Mouse (Mus musculus): Measurements from ENCODE around the gene Pkp4.

DNA sequence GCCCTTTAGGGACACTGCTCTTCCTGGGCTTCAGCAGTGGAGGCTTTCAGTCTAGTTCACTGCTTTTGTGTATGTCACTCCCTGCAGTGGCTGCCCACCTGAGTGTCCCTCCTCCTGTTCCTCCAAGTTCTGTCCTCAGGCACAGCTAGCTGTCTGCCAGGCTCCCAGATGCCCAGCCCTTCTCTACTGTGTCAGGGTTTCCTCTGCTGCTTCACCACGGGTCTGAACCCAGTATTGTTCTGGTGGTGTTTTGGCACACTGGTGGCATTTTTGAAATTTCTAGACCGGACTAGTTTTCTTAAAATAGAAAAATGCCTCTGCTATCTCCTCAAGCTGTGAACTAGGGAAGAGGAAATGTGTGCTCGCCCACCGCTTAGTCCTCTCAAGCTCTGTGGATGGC is 46.6 kb downstream of the Pkp4 start:
- TF ChIP-seq CTCF (IDR thresholded peaks at IDR 0.05) (no peak), EP300 (IDR thresholded peaks at IDR 0.05) (no peak)
